Mouse (Mus musculus): Measurements from ENCODE around the gene Krt39. TPM values are rescaled to one million over a fixed set of nuclear protein-coding genes. Genes with fewer than 3 reads are reported as not detected.

Krt39 gene
- total RNA-seq (2021), result not detected

- intact Hi-C loops (cut with DNase I), result no loop called here
- no peak for DNase-seq
Observed at GRCm38 (mm10) chr11:99521288-99521860, at the start of gene Krt39. Krt39 (minus strand) TSS chr11:99521338.

- intact Hi-C loops (cut with DNase I), result no loop called here
- DNase-seq, result no peak
Observed at GRCm38 (mm10) chr11:99566530-99566929, 45.4 kb upstream of the Krt39 start, which contains the start of gene Krtap3-1. Krtap3-1 (minus strand) TSS chr11:99566630.

GRCm38 (mm10) chr11:99562580-99562979 is 41.4 kb upstream of the Krt39 start:
- DNase-seq, result no peak
- intact Hi-C loops (cut with DNase I), result no loop called here

- intact Hi-C loops (cut with DNase I), result no loop called here
- DNase-seq, result no peak
Observed at GRCm38 (mm10) chr11:99559366-99559765, 38.2 kb upstream of the Krt39 start, which contains the start of gene Gm11939. Gm11939 (minus strand) TSS chr11:99559466.

- intact Hi-C loops (cut with DNase I), result no loop called here
- DNase-seq, result no peak
Observed at GRCm38 (mm10) chr11:99557976-99558745, 37.0 kb upstream of the Krt39 start.

- intact Hi-C loops (cut with DNase I), result no loop called here
- no peak for DNase-seq
Observed at GRCm38 (mm10) chr11:99556753-99557152, 35.6 kb upstream of the Krt39 start, which contains the start of gene Krtap3-2. Krtap3-2 (minus strand) TSS chr11:99556853.

GRCm38 (mm10) chr11:99556195-99556594 is 35.1 kb upstream of the Krt39 start:
- intact Hi-C loops (cut with DNase I), result no loop called here
- DNase-seq, result no peak

- intact Hi-C loops (cut with DNase I), result no loop called here
- no peak for DNase-seq
Observed at GRCm38 (mm10) chr11:99550765-99551164, 29.6 kb upstream of the Krt39 start, which contains the start of gene Krtap3-3. Krtap3-3 (minus strand) TSS chr11:99550865.

GRCm38 (mm10) chr11:99547892-99548291 is 26.8 kb upstream of the Krt39 start:
- intact Hi-C loops (cut with DNase I), result no loop called here
- DNase-seq, result no peak

- intact Hi-C loops (cut with DNase I), result no loop called here
- DNase-seq, result peak; percentile 90
Observed at GRCm38 (mm10) chr11:99539721-99540120, 18.6 kb upstream of the Krt39 start.

- DNase-seq, result no peak
- intact Hi-C loops (cut with DNase I), result no loop called here
Observed at GRCm38 (mm10) chr11:99514098-99514497, 7.0 kb downstream of the Krt39 start.

GRCm38 (mm10) chr11:99500095-99500805 is 20.9 kb downstream of the Krt39 start:
- intact Hi-C loops (cut with DNase I), result no loop called here
- DNase-seq, result no peak

- intact Hi-C loops (cut with DNase I), result no loop called here
- DNase-seq, result no peak
Observed at GRCm38 (mm10) chr11:99496460-99496859, 24.7 kb downstream of the Krt39 start.

GRCm38 (mm10) chr11:99494741-99495140 is 26.4 kb downstream of the Krt39 start:
- intact Hi-C loops (cut with DNase I), result no loop called here
- no peak for DNase-seq

GRCm38 (mm10) chr11:99493574-99493850 is 27.6 kb downstream of the Krt39 start:
- intact Hi-C loops (cut with DNase I), result no loop called here
- no peak for DNase-seq

GRCm38 (mm10) chr11:99492733-99493573 is 28.2 kb downstream of the Krt39 start, which contains the start of gene Krt23:
Krt23 (minus strand) TSS chr11:99493137.
- intact Hi-C loops (cut with DNase I), result no loop called here
- no peak for DNase-seq

- intact Hi-C loops (cut with DNase I), result no loop called here
- DNase-seq, result no peak
Observed at GRCm38 (mm10) chr11:99491040-99491439, 30.1 kb downstream of the Krt39 start.

GRCm38 (mm10) chr11:99490624-99491023 is 30.5 kb downstream of the Krt39 start:
- intact Hi-C loops (cut with DNase I), result no loop called here
- DNase-seq, result no peak

GRCm38 (mm10) chr11:99489233-99489632 is 31.9 kb downstream of the Krt39 start:
- intact Hi-C loops (cut with DNase I), result no loop called here
- DNase-seq, result no peak

GRCm38 (mm10) chr11:99474981-99475380 is 46.2 kb downstream of the Krt39 start:
- intact Hi-C loops (cut with DNase I), result no loop called here
- no peak for DNase-seq

- intact Hi-C loops (cut with DNase I), result no loop called here
- no peak for DNase-seq
Observed at GRCm38 (mm10) chr11:99473433-99473832, 47.7 kb downstream of the Krt39 start.
